Mouse (Mus musculus) hindbrain, embryonic 11.5 days (tissue): ENCODE measurements around the gene Trpm3. TPM values are rescaled to one million over a fixed set of nuclear protein-coding genes. Genes with fewer than 3 reads are reported as not detected.
A peak's percentile ranks its signal among the peaks of the same experiment; 100 is the strongest.

Experiments used
- ATAC-seq: fragments of 200-750 bp; cut with Nextera tagmentation; 2 replicates; pipeline ENCODE4 v1.8.0; 2017; ENCODE audit warnings: mild to moderate bottlenecking, moderate TSS enrichment, moderate library complexity; ENCODE audit not compliant: low FRiP score
- DNase-seq: peaks from one replicate; pipeline ENCODE4 v3.0.0-alpha.2; 2015; ENCODE audit warnings: low spot score
- H3K27ac ChIP-seq: fragments of 300-500 bp; sonication (generic); 2 replicates; pipeline ENCODE4 v1.5.1; 2014; ENCODE audit warnings: mild to moderate bottlenecking, low read depth, low read length
- H3K27me3 ChIP-seq: fragments of 300-500 bp; sonication (generic); 2 replicates; pipeline ENCODE4 v1.6.1; 2014; ENCODE audit warnings: mild to moderate bottlenecking, low read length, moderate library complexity, mixed read lengths; ENCODE audit not compliant: control insufficient read depth, insufficient read depth
- H3K36me3 ChIP-seq: fragments of 300-500 bp; sonication (generic); 2 replicates; pipeline ENCODE4 v1.6.1; 2014; ENCODE audit warnings: mild to moderate bottlenecking, low read length, moderate library complexity, mixed read lengths; ENCODE audit not compliant: control insufficient read depth, insufficient read depth
- H3K4me1 ChIP-seq: fragments of 300-500 bp; sonication (generic); replicated peaks from 2 replicates; pipeline ENCODE4 v1.6.1; 2014; ENCODE audit warnings: low read length, mixed read lengths; ENCODE audit not compliant: control insufficient read depth, insufficient read depth
- H3K4me2 ChIP-seq: fragments of 300-500 bp; sonication (generic); replicated peaks from 2 replicates; pipeline ENCODE4 v1.6.1; 2014; ENCODE audit warnings: mild to moderate bottlenecking, low read depth, low read length
- H3K4me3 ChIP-seq: fragments of 300-500 bp; sonication (generic); 2 replicates; pipeline ENCODE4 v1.5.1; 2014; ENCODE audit warnings: low read depth, low read length
- H3K9ac ChIP-seq: fragments of 300-500 bp; sonication (generic); 2 replicates; pipeline ENCODE4 v1.6.1; 2014; ENCODE audit warnings: low read depth, low read length
- H3K9me3 ChIP-seq: fragments of 300-500 bp; sonication (generic); 2 replicates; pipeline ENCODE4 v1.6.1; 2016; ENCODE audit warnings: low read length; ENCODE audit not compliant: control insufficient read depth
- WGBS: fragments of 180-500 bp; shearing (Covaris S2); extraction: QIAGEN DNeasy Blood & Tissue Kit; methylation state at CpG from one replicate; pipeline ENCODE4 v1.1.7; 2014; 5-methylcytosine and 5-hydroxymethylcytosine counted together
- polyA plus RNA-seq: library from polyadenylated mRNA; unstranded; fragments of >200 nt; fragmentation: Nextera tagmentation; extraction: Ambion mirVana; gene quantifications from 2 replicates; pipeline ENCODE4 v1.2.1, GENCODE M21; 2014

Trpm3 gene
- polyA plus RNA-seq, 1 experiment from 2014 or later, result 16.6 TPM

GRCm38 (mm10) chr19:22884357-22884756 lies 745.5 kb downstream of the Trpm3 start:
- Histone ChIP-seq H3K27me3 (no peaks in the 10 kb centered on the region; the same call in 1 of the 2 replicates), H3K27ac (no peak overlapping the region), H3K4me1 (no peaks in the 10 kb centered on the region), H3K9ac (no peak overlapping the region), H3K4me3 (no peak overlapping the region), H3K36me3 (no peaks in the 10 kb centered on the region), H3K9me3 (no peaks in the 10 kb centered on the region), H3K4me2 (no peak overlapping the region)
- WGBS, result 54% methylated on average over 11 of the region's 11 CpGs
- DNase-seq, result peak; percentile 22
- peak; percentile 77 for ATAC-seq

GRCm38 (mm10) chr19:22885051-22885450 lies 746.2 kb downstream of the Trpm3 start:
- Histone ChIP-seq H3K27ac (no peak overlapping the region), H3K9ac (no peak overlapping the region), H3K27me3 (no peaks in the 10 kb centered on the region; the same call in 1 of the 2 replicates), H3K4me3 (no peak overlapping the region), H3K36me3 (no peaks in the 10 kb centered on the region), H3K4me1 (no peaks in the 10 kb centered on the region), H3K9me3 (no peaks in the 10 kb centered on the region), H3K4me2 (no peak overlapping the region)
- WGBS, result 90% methylated on average over 5 of the region's 5 CpGs
- no peak for ATAC-seq
- DNase-seq, result no peak

GRCm38 (mm10) chr19:22901892-22902291 lies 763.0 kb downstream of the Trpm3 start:
- no peak for ATAC-seq
- no peak for DNase-seq
- no peak overlapping the region for H3K9ac ChIP-seq
- 86% methylated on average over 7 of the region's 7 CpGs for WGBS
- H3K27me3 ChIP-seq, result no peaks in the 10 kb centered on the region
- no peak overlapping the region for H3K4me3 ChIP-seq
- H3K36me3 ChIP-seq, result no peaks in the 10 kb centered on the region
- H3K9me3 ChIP-seq, result no peaks in the 10 kb centered on the region
- H3K4me2 ChIP-seq, result no peak overlapping the region
- H3K4me1 ChIP-seq, result no peaks in the 10 kb centered on the region
- H3K27ac ChIP-seq, result no peak overlapping the region

- H3K4me1 ChIP-seq, result no peaks in the 10 kb centered on the region
- H3K27me3 ChIP-seq, result no peaks in the 10 kb centered on the region
- H3K9me3 ChIP-seq, result no peaks in the 10 kb centered on the region
- 94% methylated on average over 6 of the region's 6 CpGs for WGBS
- ATAC-seq (no peak), DNase-seq (no peak)
- H3K27ac ChIP-seq, result no peak overlapping the region
- no peak overlapping the region for H3K4me2 ChIP-seq
- H3K9ac ChIP-seq, result no peak overlapping the region
- no peaks in the 10 kb centered on the region for H3K36me3 ChIP-seq
- no peak overlapping the region for H3K4me3 ChIP-seq
Observed at GRCm38 (mm10) chr19:22902386-22902785, 763.5 kb downstream of the Trpm3 start.

- ATAC-seq (no peak), DNase-seq (no peak)
- H3K9me3 ChIP-seq, result no peaks in the 10 kb centered on the region
- H3K36me3 ChIP-seq, result no peaks in the 10 kb centered on the region
- H3K27me3 ChIP-seq, result no peaks in the 10 kb centered on the region
- H3K4me2 ChIP-seq, result no peak overlapping the region
- no peak overlapping the region for H3K27ac ChIP-seq
- H3K9ac ChIP-seq, result no peak overlapping the region
- WGBS, result 90% methylated on average over 11 of the region's 11 CpGs
- H3K4me3 ChIP-seq, result no peak overlapping the region
- H3K4me1 ChIP-seq, result no peaks in the 10 kb centered on the region
Observed at GRCm38 (mm10) chr19:22905066-22905482, 766.2 kb downstream of the Trpm3 start.

GRCm38 (mm10) chr19:22910686-22911085 lies 771.8 kb downstream of the Trpm3 start:
- Histone ChIP-seq H3K4me1 (no peaks in the 10 kb centered on the region), H3K9me3 (no peaks in the 10 kb centered on the region), H3K36me3 (no peaks in the 10 kb centered on the region), H3K9ac (no peak overlapping the region), H3K27ac (no peak overlapping the region), H3K4me2 (no peak overlapping the region), H3K4me3 (no peak overlapping the region), H3K27me3 (no peaks in the 10 kb centered on the region)
- no peak for ATAC-seq
- 83% methylated on average over 6 of the region's 6 CpGs for WGBS
- DNase-seq, result no peak

GRCm38 (mm10) chr19:22912971-22913370 lies 774.1 kb downstream of the Trpm3 start:
- ATAC-seq (no peak), DNase-seq (no peak)
- H3K9me3 ChIP-seq, result no peaks in the 10 kb centered on the region
- no peak overlapping the region for H3K4me2 ChIP-seq
- no peak overlapping the region for H3K4me3 ChIP-seq
- 77% methylated on average over 4 of the region's 4 CpGs for WGBS
- H3K27me3 ChIP-seq, result no peaks in the 10 kb centered on the region
- no peaks in the 10 kb centered on the region for H3K4me1 ChIP-seq
- H3K36me3 ChIP-seq, result no peaks in the 10 kb centered on the region
- H3K9ac ChIP-seq, result no peak overlapping the region
- no peak overlapping the region for H3K27ac ChIP-seq

- peak; percentile 57; the same call in 1 of the 2 replicates for ATAC-seq
- H3K4me3 ChIP-seq, result no peak overlapping the region
- H3K36me3 ChIP-seq, result no peaks in the 10 kb centered on the region
Observed at GRCm38 (mm10) chr19:22915868-22916642, 777.2 kb downstream of the Trpm3 start.

More at GRCm38 (mm10) chr19:22915868-22916642, 777.2 kb downstream of the Trpm3 start:
- Histone ChIP-seq H3K9ac (no peak overlapping the region), H3K27ac (no peak overlapping the region), H3K27me3 (no peaks in the 10 kb centered on the region), H3K4me1 (no peaks in the 10 kb centered on the region), H3K9me3 (no peaks in the 10 kb centered on the region), H3K4me2 (peak overlapping the region; percentile 37)
- 26% methylated on average over 16 of the region's 16 CpGs for WGBS
- DNase-seq, result peak; percentile 87
